In the genomic region with DNA sequence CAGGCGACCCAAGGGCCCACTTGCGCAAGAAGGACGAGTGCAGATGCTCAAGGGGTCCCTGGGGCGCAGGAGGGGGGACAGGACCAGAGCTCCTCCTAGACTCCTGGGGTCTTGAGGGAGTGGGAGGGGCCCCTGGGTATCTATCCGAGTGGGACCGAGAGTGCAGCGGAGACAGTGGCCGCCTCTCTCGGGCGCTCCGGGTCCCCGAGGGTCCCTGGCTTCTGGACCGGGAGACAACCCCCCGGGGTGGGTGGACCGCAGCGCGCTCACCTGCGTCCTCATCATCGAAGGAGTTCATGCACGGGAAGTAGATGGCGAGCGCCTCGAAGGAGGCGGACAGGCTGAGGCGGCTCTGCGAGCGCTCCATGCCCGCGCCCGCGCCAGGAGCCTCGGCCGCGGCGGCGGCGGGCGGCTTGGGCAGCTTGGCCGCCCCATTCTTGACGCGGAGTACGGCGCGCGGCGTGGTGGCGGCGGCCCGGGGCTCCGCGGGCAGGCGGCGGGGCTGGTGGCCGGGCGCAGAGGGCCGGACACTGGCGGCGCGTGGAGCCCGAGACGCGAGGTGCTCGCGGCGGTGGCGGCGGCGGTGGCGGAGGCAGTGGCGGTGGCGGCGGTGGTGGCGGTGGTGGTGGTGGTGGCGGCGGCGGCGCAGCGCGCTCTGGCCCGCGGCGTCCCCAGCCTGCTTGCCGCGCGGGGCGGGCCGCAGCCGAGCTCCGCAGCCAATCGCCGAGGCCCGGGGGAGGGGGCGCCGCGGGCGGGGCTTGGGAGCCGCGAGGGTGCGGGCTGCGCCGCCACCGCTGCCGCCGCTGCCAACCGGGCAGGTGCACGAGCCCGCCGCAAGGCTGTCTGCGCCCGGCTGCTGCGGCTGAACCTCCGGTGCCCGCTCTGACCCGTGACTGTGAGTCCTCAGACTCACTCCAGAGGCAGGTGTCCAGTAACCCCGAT, we compare ENCODE assay signal across 8 mouse cellular contexts. TPM values are rescaled to one million over a fixed set of nuclear protein-coding genes. Genes with fewer than 3 reads are reported as not detected.
DNase-seq lines count a peak whose midpoint lies in the region; ATAC-seq and TF ChIP-seq lines count a peak whose summit lies in the region.

A gene (minus strand): TSS at position 367 of the 942 bp plus-strand sequence.

- H3K9ac ChIP-seq in liver, embryonic 14.5 days (replicated peaks) = no peak within 1 kb of the TSS

- H3K9me3 ChIP-seq in liver, embryonic 14.5 days (ENCODE audit: control insufficient read depth, low read length) = no peaks in the 10 kb centered on the region

- H3K27me3 ChIP-seq in liver, embryonic 14.5 days (ENCODE audit: control insufficient read depth, insufficient read depth, low read length) = peaks cover 46% of the 10 kb centered on the region

- TF ChIP-seq CTCF in cortical plate, adult 2 months (IDR thresholded peaks at IDR 0.05; ENCODE audit: extremely low read depth, insufficient read depth, low read length) = no peak
- no peak for TF ChIP-seq CTCF in liver, embryonic 14.5 days (IDR thresholded peaks at IDR 0.05; ENCODE audit: low read depth)

- peak within 1 kb of the TSS; percentile 51 for H3K4me2 ChIP-seq in liver, embryonic 14.5 days (ENCODE audit: low read depth)

- H3K4me1 ChIP-seq in cortical plate, adult 2 months (ENCODE audit: control insufficient read depth, insufficient read depth, low read length) = no peaks in the 10 kb centered on the region; the same call in 1 of the 2 replicates
- H3K4me1 ChIP-seq in liver, embryonic 14.5 days (replicated peaks; ENCODE audit: control insufficient read depth in 2 of 2, insufficient read depth in 2 of 2, low read length in 1 of 2) = no peaks in the 10 kb centered on the region

- WGBS in liver, embryonic 14.5 days (ENCODE audit: insufficient replicate concordance) = 1% methylated on average over 88 of the region's 115 CpGs

- DNase-seq in thymus, postnatal 25 days = peak; percentile 25
- no peak for DNase-seq in thymus, postnatal 10 days (ENCODE audit: low spot score in 2 of 2)
- peak; percentile 38 for DNase-seq in kidney, postnatal 14 days
- DNase-seq in liver, embryonic 14.5 days (ENCODE audit: low read depth in 3 of 3, low spot score in 3 of 3) = no peak
- peak; percentile 87 for DNase-seq in right cerebral cortex, postnatal 25 days

- H3K27ac ChIP-seq in cortical plate, adult 2 months (ENCODE audit: insufficient read depth, low read length) = peak within 1 kb of the TSS; percentile 66; the same call in 1 of the 2 replicates
- no peak within 1 kb of the TSS for H3K27ac ChIP-seq in liver, embryonic 14.5 days

- ATAC-seq in granulocyte monocyte progenitor cell, adult 5-6 weeks (replicated peaks; ENCODE audit: poor library complexity, severe bottlenecking) = peak; percentile 22
- no peak for ATAC-seq in liver, embryonic 14.5 days (ENCODE audit: insufficient read depth)
- no peak for ATAC-seq in activated CD4-positive, CD25-positive, alpha-beta regulatory T cell, adult 4 months

- TF ChIP-seq POLR2A in cortical plate, adult 2 months (IDR thresholded peaks at IDR 0.05; ENCODE audit: extremely low read depth, insufficient read depth, low read length) = 0 out of 2 replicates have a peak, but pooled peaks have one; percentile 27

- TF ChIP-seq EP300 in liver, embryonic 14.5 days (IDR thresholded peaks at IDR 0.05; ENCODE audit: low read depth) = no peak

- H3K4me3 ChIP-seq in cortical plate, adult 2 months (ENCODE audit: insufficient read depth, low read length) = peak within 1 kb of the TSS; percentile 90
- peak within 1 kb of the TSS in 1 of 2 experiments; percentile 21; a peak in 2 of 4 replicates for H3K4me3 ChIP-seq in liver, embryonic 14.5 days (ENCODE audit: insufficient read depth in 1 of 2, low read depth in 2 of 2, low read length in 2 of 2)

- no peaks in the 10 kb centered on the region for H3K36me3 ChIP-seq in liver, embryonic 14.5 days (replicated peaks; ENCODE audit: control insufficient read depth, insufficient read depth, low read depth)

RNA-seq across cellular contexts. Expression of the gene that starts here (rescaled TPM):
- polyA plus RNA-seq in cortical plate, adult 2 months (2012; rRNA removed) = 33.2 and 33.4 TPM in 2 replicates
- total RNA-seq in granulocyte monocyte progenitor cell, adult 5-6 weeks (2014; fragmentation: Nextera tagmentation) = not detected in 2 replicates
- not detected in 2 replicates for total RNA-seq in granulocyte monocyte progenitor cell, adult 5-6 weeks (2017)
- 0.12 and 0.13 TPM in 2 replicates for polyA plus RNA-seq in liver, embryonic 14.5 days (2012; rRNA removed)
- 0.14 and 0.19 TPM in 2 replicates for polyA plus RNA-seq in liver, embryonic 14.5 days (2014; fragmentation: Nextera tagmentation; extraction: Ambion mirVana)
- not detected for polyA plus RNA-seq in activated CD4-positive, CD25-positive, alpha-beta regulatory T cell, adult 4 months (2017; shearing (Covaris generic))

Comparison
In these comparisons a context has a peak if more than half of its experiments do, and no peak if none do; other contexts are left out.
1. RNA of the gene that starts here (polyA plus RNA-seq): 33.2 to 33.4 TPM in cortical plate, adult 2 months; 0.12 to 0.19 TPM in liver, embryonic 14.5 days and not detected in activated CD4-positive, CD25-positive, alpha-beta regulatory T cell, adult 4 months; every median in the first group is over 10 times any median in the second.
2. DNase-seq: peak in thymus, postnatal 25 days (single experiment), kidney, postnatal 14 days (single experiment) and right cerebral cortex, postnatal 25 days (single experiment); none in thymus, postnatal 10 days (0 of 2) and liver, embryonic 14.5 days (0 of 3).
3. Peak in ATAC-seq in granulocyte monocyte progenitor cell, adult 5-6 weeks; RNA of the gene not detected or under 1 TPM.